Mouse (Mus musculus) thymus, adult 2 months (tissue): Measurements from ENCODE around the gene Zfp422. TPM values are rescaled to one million over a fixed set of nuclear protein-coding genes. Genes with fewer than 3 reads are reported as not detected.

Experiments
- DNase-seq: peaks from one replicate; pipeline ENCODE4 v3.0.0; 2021
- H3K27ac ChIP-seq: fragments of 200-500 bp; 2 replicates; pipeline ENCODE4 v1.5.1; 2012; ENCODE audit warnings: low read length, control low read depth; ENCODE audit not compliant: control insufficient read depth, insufficient read depth
- H3K27me3 ChIP-seq: fragments of 200-500 bp; 2 replicates; pipeline ENCODE4 v1.6.1; 2012; ENCODE audit warnings: mild to moderate bottlenecking, low read length, moderate library complexity, mixed read lengths; ENCODE audit not compliant: control insufficient read depth, insufficient read depth
- H3K36me3 ChIP-seq: fragments of 200-500 bp; 2 replicates; pipeline ENCODE4 v1.6.1; 2012; ENCODE audit warnings: mild to moderate bottlenecking, low read length, moderate library complexity; ENCODE audit not compliant: control insufficient read depth, insufficient read depth
- H3K4me1 ChIP-seq: fragments of 200-500 bp; replicated peaks from 2 replicates; pipeline ENCODE4 v1.6.1; 2012; ENCODE audit warnings: low read length; ENCODE audit not compliant: control insufficient read depth, insufficient read depth
- H3K4me3 ChIP-seq: fragments of 200-500 bp; 2 replicates; pipeline ENCODE4 v1.5.1; 2012; ENCODE audit warnings: mild to moderate bottlenecking, low read length, control low read depth, moderate library complexity; ENCODE audit not compliant: control insufficient read depth, insufficient read depth
- CTCF ChIP-seq: fragments of 200-500 bp; IDR thresholded peaks from 2 replicates; pipeline ENCODE4 v1.5.1; 2012; ENCODE audit warnings: mild to moderate bottlenecking, control low read depth, low read length, moderate library complexity, borderline replicate concordance; ENCODE audit not compliant: control insufficient read depth, poor library complexity, insufficient read depth; ENCODE audit errors: extremely low read depth
- POLR2A ChIP-seq: fragments of 200-500 bp; IDR thresholded peaks from 2 replicates; pipeline ENCODE4 v1.6.1; 2012; ENCODE audit warnings: mild to moderate bottlenecking, low read length, control low read depth, moderate library complexity; ENCODE audit not compliant: control insufficient read depth, poor library complexity, insufficient read depth; ENCODE audit errors: extremely low read depth
- WGBS: fragments of 180-500 bp; shearing (Covaris S2); methylation state at CpG from one replicate; pipeline ENCODE4 v1.1.7; 2018; 5-methylcytosine and 5-hydroxymethylcytosine counted together
- polyA plus RNA-seq: library from polyadenylated mRNA; depleted of rRNA; stranded (reverse); fragments of >200 nt; gene quantifications from 2 replicates; pipeline ENCODE4 v1.2.3, GENCODE M21; 2012

Zfp422 gene
- polyA plus RNA-seq, 1 experiment, result 50.1 TPM

GRCm38 (mm10) chr6:116666085-116666750 lies 37.4 kb upstream of the Zfp422 start:
- Histone ChIP-seq H3K4me1 (no peaks in the 10 kb centered on the region), H3K27me3 (no peaks in the 10 kb centered on the region), H3K27ac (no peak overlapping the region), H3K36me3 (no peaks in the 10 kb centered on the region), H3K4me3 (no peak overlapping the region)
- no peak for TF ChIP-seq POLR2A
- no peak for TF ChIP-seq CTCF
- 94% methylated on average over 12 of the region's 12 CpGs for WGBS
- no peak for DNase-seq

- H3K36me3 ChIP-seq, result no peaks in the 10 kb centered on the region
- no peak overlapping the region for H3K4me3 ChIP-seq
- no peaks in the 10 kb centered on the region for H3K4me1 ChIP-seq
- no peak overlapping the region for H3K27ac ChIP-seq
- DNase-seq, result no peak
- TF ChIP-seq CTCF, result no peak
- no peak for TF ChIP-seq POLR2A
- H3K27me3 ChIP-seq, result no peaks in the 10 kb centered on the region
- WGBS, result 94% methylated on average over 3 of the region's 3 CpGs
Measured at GRCm38 (mm10) chr6:116664830-116665229, 36.0 kb upstream of the Zfp422 start.

GRCm38 (mm10) chr6:116664031-116664430 lies 35.2 kb upstream of the Zfp422 start:
- 75% methylated on average over 6 of the region's 6 CpGs for WGBS
- no peaks in the 10 kb centered on the region for H3K4me1 ChIP-seq
- H3K36me3 ChIP-seq, result no peaks in the 10 kb centered on the region
- H3K27ac ChIP-seq, result no peak overlapping the region
- H3K27me3 ChIP-seq, result no peaks in the 10 kb centered on the region
- no peak for DNase-seq
- no peak overlapping the region for H3K4me3 ChIP-seq
- TF ChIP-seq POLR2A (no peak), CTCF (no peak)

GRCm38 (mm10) chr6:116663364-116663763 lies 34.6 kb upstream of the Zfp422 start:
- no peak for TF ChIP-seq POLR2A
- no peak for TF ChIP-seq CTCF
- no peak for DNase-seq
- Histone ChIP-seq H3K27ac (no peak overlapping the region), H3K27me3 (no peaks in the 10 kb centered on the region), H3K36me3 (no peaks in the 10 kb centered on the region), H3K4me3 (no peak overlapping the region), H3K4me1 (no peaks in the 10 kb centered on the region)
- WGBS, result 90% methylated on average over 2 of the region's 2 CpGs

- Histone ChIP-seq H3K27ac (no peak overlapping the region), H3K4me3 (no peak overlapping the region), H3K36me3 (no peaks in the 10 kb centered on the region), H3K27me3 (no peaks in the 10 kb centered on the region; the same call in 1 of the 2 replicates), H3K4me1 (no peaks in the 10 kb centered on the region)
- TF ChIP-seq POLR2A, result no peak
- peak; percentile 47 for DNase-seq
- 72% methylated on average over 9 of the region's 9 CpGs for WGBS
Measured at GRCm38 (mm10) chr6:116653684-116654454, 25.1 kb upstream of the Zfp422 start.

- no peak overlapping the region for H3K4me3 ChIP-seq
- H3K27me3 ChIP-seq, result no peaks in the 10 kb centered on the region; the same call in 1 of the 2 replicates
- no peaks in the 10 kb centered on the region for H3K36me3 ChIP-seq
- no peak for DNase-seq
- no peak for TF ChIP-seq POLR2A
- TF ChIP-seq CTCF, result no peak
- no peak overlapping the region for H3K27ac ChIP-seq
- H3K4me1 ChIP-seq, result no peaks in the 10 kb centered on the region
- WGBS, result 88% methylated on average over 3 of the region's 3 CpGs
Measured at GRCm38 (mm10) chr6:116653191-116653590, 24.4 kb upstream of the Zfp422 start.
